Mouse (Mus musculus): ENCODE data around the gene Lrrc4.

Lrrc4 gene

GRCm38 (mm10) chr6:28826689-28827389 lies 4.7 kb downstream of the Lrrc4 start:
- no peak for DNase-seq (ENCODE audit: low spot score in 2 of 2)

- no peak for DNase-seq (ENCODE audit: low spot score in 2 of 2)
These were observed 5.7 kb downstream of the Lrrc4 start for GRCm38 (mm10) chr6:28825894-28826293.

- peak in 1 of 2 experiments; percentile 56 for DNase-seq (ENCODE audit: low spot score in 2 of 2)
These were observed 7.7 kb downstream of the Lrrc4 start for GRCm38 (mm10) chr6:28823802-28824201.

GRCm38 (mm10) chr6:28823375-28823774 lies 8.2 kb downstream of the Lrrc4 start:
- DNase-seq (ENCODE audit: low spot score in 2 of 2) = no peak

GRCm38 (mm10) chr6:28822296-28822695 lies 9.3 kb downstream of the Lrrc4 start:
- no peak for DNase-seq (ENCODE audit: low spot score in 2 of 2)

- no peak for DNase-seq (ENCODE audit: low spot score in 2 of 2)
These were observed 11.8 kb downstream of the Lrrc4 start for GRCm38 (mm10) chr6:28819509-28820358.

GRCm38 (mm10) chr6:28817039-28817438 lies 14.5 kb downstream of the Lrrc4 start:
- peak; percentile 33 to 35 for DNase-seq (ENCODE audit: low spot score in 2 of 2)

- no peak for DNase-seq (ENCODE audit: low spot score in 2 of 2)
These were observed 16.7 kb downstream of the Lrrc4 start for GRCm38 (mm10) chr6:28814895-28815294.

- DNase-seq (ENCODE audit: low spot score in 2 of 2) = no peak
These were observed 18.5 kb downstream of the Lrrc4 start for GRCm38 (mm10) chr6:28813057-28813456.

- DNase-seq (ENCODE audit: low spot score in 2 of 2) = no peak
These were observed 26.8 kb downstream of the Lrrc4 start for GRCm38 (mm10) chr6:28804751-28805150.

- DNase-seq (ENCODE audit: low spot score in 2 of 2) = peak in 1 of 2 experiments; percentile 10
These were observed 27.8 kb downstream of the Lrrc4 start for GRCm38 (mm10) chr6:28803678-28804279.

GRCm38 (mm10) chr6:28800976-28801375 lies 30.6 kb downstream of the Lrrc4 start:
- no peak for DNase-seq (ENCODE audit: low spot score in 2 of 2)

- no peak for DNase-seq (ENCODE audit: low spot score in 2 of 2)
These were observed 31.7 kb downstream of the Lrrc4 start for GRCm38 (mm10) chr6:28799818-28800217.

GRCm38 (mm10) chr6:28795792-28796515 lies 35.6 kb downstream of the Lrrc4 start:
- DNase-seq (ENCODE audit: low spot score in 2 of 2) = no peak

- no peak for DNase-seq (ENCODE audit: low spot score in 2 of 2)
These were observed 36.2 kb downstream of the Lrrc4 start for GRCm38 (mm10) chr6:28795380-28795779.

GRCm38 (mm10) chr6:28791809-28792208 lies 39.7 kb downstream of the Lrrc4 start:
- no peak for DNase-seq (ENCODE audit: low spot score in 2 of 2)

GRCm38 (mm10) chr6:28791183-28791582 lies 40.4 kb downstream of the Lrrc4 start:
- DNase-seq (ENCODE audit: low spot score in 2 of 2) = no peak

GRCm38 (mm10) chr6:28789685-28790084 lies 41.9 kb downstream of the Lrrc4 start:
- no peak for DNase-seq (ENCODE audit: low spot score in 2 of 2)

GRCm38 (mm10) chr6:28787133-28787532 lies 44.4 kb downstream of the Lrrc4 start:
- DNase-seq (ENCODE audit: low spot score in 2 of 2) = peak; percentile 18 to 19

GRCm38 (mm10) chr6:28785770-28786169 lies 45.8 kb downstream of the Lrrc4 start:
- DNase-seq (ENCODE audit: low spot score in 2 of 2) = no peak

GRCm38 (mm10) chr6:28783953-28784352 lies 47.6 kb downstream of the Lrrc4 start:
- DNase-seq (ENCODE audit: low spot score in 2 of 2) = no peak

Data from urinary bladder, postnatal 36 days (tissue).